Mouse (Mus musculus): ENCODE results near the gene Nars2.
"Not testable (repeated sequence)": the region's sequence is repeated elsewhere in the genome, so short reads cannot be mapped to it uniquely, and the experiment has no call there.

The Nars2 gene

DNA sequence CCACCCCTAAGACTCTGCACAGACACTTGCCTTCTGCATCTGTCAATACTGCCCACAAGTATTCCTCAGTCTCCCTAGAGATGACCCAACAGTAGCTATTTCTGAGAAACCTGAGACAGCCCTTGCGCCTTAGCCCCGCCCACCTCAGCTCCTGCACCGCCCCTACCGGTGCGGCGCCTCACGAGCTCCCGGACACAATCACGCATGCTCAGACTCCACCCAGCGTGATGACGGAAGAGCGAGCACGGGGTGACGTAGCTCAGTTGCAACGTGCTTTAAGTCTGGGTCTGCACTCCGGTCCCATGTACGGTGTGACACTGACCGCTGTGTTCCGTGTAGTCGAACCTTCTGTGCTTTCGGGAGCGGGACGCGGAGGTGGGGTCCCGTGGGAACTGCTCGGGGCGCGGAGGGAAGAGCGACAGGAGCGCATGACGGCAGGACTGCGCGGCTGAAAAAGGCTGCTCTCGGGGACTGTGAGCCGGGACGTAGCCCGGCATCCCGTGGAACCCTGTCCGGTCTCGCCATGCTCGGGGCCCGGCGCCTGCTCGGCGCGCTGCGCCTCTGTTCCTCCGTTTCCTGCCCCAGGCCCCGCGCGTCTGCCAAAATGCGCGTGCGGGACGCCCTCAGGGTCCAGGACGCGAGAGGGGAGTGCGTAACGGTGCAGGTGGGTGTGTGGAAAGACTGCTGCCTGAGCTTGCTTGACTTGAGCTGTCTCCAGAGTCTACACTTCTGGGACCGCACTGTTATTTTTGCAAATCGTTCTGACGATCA, at the start of gene Nars2:
Gene Nars2 (plus strand): TSS at position 225 of the 771 bp plus-strand sequence.
- peak; percentile 96 for DNase-seq (ENCODE audit: low spot score)

DNA sequence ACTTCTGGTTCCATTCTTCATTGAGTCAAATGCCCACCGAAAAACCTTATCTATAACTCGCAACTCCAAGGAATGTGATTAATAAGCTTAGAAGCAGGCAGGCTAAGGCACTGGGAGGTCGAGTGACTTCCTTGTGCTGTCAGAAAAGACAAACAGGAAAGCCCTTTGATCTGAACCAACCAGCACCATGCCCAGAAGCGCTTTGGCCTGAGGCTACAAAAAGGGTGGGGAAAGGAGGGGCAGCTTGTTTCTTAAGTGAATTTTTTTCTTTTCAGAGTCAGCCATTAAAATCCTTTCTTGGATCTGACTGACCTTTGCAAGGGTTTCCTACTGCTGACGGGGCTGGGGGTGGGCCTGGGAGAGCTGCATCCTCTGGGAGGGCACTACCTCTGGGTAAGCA, 49.1 kb upstream of the Nars2 start:
- no peak for DNase-seq (ENCODE audit: low spot score)

DNA sequence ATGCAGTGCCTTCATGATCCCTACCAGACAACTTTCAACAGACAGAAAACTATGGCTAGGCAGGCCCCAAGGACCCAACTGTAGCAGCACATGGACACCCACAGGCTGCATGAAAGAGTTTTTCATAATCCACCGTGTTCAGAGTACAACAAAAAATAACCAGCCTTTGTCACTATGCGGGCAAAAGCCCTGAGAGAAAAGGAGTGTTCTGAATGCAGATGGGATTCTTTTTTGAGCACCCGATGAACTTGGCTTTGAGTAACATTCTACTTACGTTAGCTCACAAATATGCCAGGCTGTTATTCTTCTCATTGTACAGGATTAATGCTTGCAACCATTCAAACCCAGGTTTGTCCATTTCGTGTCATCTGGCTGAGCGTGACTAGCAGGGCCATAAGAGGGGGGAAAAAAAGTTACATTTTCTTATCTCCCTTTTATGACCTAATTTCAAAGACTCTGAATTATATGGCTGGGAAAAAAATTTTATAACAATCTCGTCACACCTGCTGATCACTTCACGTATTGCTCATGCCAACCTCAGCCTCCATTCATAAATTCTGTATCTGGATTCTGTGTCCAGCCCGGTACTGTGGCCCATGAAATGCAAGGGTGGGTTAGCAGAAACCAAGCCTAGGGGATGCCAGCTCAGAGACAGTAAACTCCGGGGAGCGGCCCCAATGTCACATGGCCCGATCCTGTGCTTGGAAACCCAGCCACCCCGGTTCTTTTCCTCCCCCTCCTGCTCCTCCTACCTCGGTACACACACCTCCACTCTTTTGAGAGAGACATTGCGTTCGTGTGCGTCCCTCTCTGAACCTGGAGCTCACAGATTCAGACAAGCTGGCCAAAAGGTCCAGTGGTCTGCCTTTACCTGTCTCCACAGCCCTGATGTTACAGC, 48.0 kb upstream of the Nars2 start:
- DNase-seq (ENCODE audit: low spot score): no peak

DNA sequence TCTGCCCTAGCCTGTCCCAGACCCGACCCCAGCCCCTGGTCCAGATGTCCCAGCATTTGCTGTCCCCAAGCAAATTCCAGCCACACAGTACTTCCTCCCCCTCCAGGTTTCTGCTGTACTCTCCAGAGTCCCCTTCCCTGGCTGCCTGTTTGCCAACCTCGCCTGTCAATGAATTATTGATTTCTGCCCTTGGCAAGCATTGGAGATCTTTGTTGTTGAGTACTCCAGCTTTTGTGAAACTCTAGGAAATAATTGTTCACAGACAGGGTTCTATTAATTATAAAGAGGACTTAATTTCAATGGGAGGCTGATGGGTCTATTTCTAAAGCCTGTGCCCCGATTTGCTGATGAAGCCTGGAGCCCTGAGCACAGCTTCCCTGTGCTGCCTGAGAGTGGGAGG, 46.9 kb upstream of the Nars2 start:
- DNase-seq (ENCODE audit: low spot score): no peak

DNA sequence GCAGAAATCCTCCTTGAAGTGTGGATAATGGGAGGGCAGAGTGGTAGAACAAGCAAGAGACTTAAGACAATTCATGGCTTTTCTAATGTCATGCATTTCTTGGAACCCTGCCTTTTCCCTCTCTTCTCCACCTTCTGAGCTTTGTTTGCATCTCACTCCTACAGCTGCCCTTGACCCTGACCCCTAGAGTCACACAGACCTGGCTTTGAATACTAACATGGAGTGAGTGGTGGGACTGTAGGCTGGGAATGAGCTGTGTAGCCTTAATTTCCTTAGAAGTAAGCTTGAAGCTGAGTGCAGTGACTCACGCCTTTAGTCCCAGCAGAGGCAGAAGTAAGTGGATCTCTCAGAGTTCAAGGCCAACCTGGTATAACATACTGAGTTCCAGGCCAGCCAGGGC, 46.4 kb upstream of the Nars2 start:
- no peak for DNase-seq (ENCODE audit: low spot score)

DNA sequence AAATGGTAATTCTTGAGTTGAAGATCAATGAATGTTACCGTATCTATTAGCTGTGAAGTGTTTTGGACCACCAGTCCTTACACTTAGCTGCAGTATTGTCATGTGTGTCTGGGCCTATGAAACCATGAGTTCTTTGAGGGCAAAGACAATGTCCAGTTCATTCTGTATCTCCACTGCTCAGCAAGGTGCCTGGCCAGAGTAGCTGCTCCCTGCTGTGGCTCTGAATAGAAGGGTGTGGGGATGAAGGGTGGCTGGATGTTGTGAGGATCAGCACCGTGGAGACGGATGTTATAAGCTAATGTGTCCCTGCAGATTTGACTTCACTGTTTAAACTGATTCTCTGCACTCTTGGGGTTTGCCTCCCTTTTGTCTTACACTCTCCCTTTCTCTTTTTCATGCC, 45.9 kb upstream of the Nars2 start:
- DNase-seq (ENCODE audit: low spot score): no peak

DNA sequence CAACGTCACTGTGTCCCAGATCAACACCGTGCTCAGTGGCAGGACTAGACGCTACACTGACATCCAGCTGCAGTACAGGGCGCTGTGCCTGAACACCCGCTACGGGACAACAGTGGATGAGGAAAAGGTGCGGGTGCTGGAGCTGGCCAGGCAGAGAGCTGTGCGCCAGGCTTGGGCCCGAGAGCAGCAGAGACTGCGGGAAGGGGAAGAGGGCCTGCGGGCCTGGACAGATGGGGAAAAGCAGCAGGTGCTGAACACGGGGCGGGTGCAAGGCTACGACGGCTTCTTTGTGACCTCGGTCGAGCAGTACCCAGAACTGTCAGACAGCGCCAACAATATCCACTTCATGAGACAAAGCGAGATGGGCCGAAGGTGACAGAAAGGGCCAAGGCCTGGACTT, 45.1 kb upstream of the Nars2 start:
- no peak for DNase-seq (ENCODE audit: low spot score)

DNA sequence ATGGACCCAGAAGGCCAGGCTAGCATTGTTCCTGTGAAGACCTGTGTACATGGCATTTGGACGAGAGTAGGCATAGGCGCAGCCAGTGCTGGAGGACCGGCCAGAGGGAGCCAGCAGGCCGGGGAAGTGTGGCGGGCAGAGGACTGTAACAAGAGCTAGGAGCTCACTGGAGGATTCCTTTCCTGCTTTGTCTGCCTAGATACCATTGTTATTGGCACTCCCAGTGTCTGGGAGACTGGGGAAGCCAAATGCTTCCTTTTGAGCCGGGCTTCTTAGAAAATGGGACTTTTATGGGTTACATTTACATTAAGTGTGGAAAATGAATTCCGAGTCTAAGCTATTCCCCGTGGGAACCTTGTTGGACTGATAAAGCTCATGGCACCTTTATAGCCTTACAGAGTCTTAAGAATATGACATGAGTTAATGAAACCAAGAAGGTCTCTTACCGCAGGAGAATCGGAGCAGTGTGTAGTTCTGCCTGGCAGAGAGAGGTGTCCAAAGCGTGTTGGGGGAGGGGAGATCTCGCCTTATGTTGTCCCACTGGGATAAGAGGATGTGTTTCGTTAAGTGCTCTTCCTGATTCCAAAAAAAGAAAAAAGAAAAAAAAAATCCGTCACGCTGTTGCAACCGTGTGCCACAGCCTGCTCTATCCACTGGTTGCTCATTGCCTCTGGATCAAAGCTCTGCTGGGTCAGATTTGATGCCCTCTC, 43.2 kb upstream of the Nars2 start:
- no peak for DNase-seq (ENCODE audit: low spot score)

DNA sequence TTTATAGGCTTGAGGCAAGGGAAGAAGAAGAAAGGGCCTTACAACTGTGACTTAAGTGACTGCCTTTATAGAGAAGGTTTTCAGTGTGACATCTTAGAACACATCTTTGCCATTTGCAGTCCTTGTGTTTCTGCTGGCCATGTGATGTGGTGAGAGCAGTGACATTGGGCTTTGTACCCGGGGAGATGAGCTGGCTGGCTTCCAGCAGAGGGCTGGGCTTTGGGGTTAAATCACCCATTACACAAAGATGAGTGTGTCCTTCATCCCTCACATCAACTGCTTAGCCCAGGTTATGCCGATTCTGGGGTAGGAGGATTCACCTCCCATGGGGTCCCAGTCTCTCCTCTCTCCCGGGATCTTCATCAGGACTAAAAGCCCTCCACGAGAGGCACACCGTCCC, 41.4 kb upstream of the Nars2 start:
- DNase-seq (ENCODE audit: low spot score): no peak

DNA sequence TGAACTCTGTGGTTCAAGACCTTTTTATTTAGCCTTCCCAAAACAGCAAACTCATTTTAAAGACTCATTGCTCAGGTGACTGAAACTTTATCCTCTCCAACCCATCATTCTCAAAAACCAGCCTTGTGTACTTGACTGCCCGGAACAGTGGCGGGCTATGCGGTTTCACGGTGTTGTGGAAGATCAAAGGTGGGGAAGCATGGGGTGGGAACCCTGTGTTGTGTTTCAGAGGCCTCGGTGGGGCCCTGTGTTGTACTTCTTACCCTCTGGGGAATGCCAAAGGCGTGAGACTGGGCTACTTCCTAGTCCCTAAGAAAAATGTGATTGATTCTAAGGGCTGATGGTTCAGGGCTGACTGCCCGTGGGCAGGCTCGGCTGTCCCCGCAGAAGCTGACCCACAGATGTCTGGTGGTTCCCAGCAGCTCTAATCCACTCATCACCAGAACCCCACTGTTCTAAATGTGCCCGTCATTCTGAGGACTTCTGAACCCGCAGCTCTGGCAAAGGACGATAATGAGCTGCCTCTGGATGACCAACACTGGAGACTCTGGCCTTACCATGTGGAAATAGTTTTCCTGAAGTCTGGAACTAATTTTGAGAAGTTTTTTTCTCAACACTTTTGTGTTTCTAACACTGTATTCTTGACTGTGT, 40.9 kb upstream of the Nars2 start:
- no peak for DNase-seq (ENCODE audit: low spot score)

DNA sequence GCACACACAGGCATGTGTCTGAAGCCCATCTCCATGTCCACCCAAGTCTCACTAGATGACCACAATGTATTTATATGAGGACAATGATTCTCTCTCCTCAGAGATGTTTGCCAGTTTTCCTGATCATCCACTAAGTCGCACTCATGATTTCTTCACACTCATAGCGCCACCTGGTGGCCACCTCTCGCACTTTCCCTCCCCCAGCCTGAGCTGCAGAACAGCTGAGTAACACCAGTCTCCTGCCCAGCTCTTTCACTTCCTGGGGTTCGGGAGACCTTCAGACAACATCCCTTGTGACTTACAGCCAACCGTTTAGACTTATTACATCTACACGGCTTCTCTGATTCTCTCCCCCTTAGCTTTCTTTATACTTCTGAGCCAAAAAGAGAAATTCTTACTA, 37.3 kb upstream of the Nars2 start:
- DNase-seq (ENCODE audit: low spot score): peak; percentile 94

DNA sequence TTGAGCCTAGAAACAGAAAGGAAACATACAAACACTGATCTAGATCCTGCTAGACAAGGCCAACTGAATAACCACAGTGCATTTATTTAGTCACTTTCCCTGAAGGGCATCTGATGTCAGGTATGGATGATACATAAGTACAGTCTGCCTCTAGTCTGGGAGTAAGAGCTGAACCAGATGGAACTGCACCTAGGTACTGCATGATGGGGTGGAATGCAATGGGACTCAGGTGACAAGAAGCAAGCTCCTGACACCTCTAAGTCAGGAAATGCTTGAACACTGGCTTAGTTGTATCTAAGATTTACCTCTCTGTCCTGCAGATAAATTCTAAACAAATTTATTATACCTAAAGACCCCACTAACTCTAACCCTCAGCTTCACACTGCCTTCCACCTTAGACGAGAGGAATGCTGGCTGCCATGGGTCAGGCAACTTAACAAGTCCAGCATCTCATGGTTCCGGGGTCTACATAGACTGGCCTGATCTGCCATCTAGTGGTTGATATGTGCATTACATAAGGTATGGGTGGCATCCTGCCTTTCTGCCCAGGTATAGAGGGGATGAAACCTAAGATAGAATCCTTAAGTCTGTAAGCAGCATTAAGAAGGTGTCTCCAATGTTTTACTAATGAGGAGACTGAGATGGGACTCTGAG, 35.7 kb upstream of the Nars2 start:
- DNase-seq (ENCODE audit: low spot score): peak; percentile 91

DNA sequence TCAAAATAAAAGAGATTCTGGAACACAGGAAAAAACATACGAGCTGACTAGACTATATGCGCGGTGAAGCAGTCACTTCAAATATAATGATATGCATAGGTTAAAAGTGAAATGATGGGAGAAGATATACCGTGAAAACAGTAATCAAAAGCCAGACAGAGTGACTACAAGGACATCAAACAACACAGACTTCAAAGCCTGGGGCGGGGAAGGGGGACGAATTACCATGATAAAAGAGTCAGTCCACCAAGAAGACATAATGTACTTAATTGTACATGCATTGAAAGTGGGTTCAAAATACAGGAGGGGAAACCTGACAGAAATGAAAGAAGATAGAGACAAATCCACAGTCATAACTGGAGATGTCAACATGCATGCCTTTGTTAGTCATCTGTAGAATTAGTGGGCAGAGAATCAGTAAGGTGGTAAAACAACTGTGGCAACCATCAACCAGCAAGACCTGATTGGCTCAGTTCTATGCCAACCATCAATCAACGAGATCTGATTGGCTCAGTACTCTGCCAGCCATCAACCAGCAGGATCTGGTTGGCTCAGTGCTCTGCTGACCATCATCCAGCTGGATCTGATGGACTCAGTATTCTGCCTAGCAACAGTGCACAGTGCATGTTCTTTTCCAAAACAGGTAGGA, 30.7 kb upstream of the Nars2 start:
- DNase-seq (ENCODE audit: low spot score): no peak

DNA sequence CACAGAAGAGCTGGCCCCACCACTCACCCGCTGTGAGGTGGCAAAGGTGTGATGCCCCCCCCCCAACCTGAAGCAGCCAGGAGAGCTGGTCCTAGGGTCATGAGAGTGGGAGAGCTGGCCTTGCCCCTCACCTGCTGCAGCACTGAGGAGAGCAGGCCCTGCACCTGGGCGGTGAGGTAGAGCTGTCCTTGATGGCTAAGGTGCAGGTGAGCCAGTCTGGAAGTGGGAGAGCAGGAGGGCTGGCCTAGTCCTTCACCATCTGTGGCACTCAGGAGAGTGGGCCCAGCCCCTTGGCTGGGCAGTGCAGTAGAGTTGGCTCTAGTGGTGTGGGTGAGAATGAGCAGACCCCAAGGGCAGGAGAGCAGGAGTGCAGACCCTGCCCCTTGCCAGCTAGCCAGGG, 28.4 kb upstream of the Nars2 start:
- no peak for DNase-seq (ENCODE audit: low spot score)

DNA sequence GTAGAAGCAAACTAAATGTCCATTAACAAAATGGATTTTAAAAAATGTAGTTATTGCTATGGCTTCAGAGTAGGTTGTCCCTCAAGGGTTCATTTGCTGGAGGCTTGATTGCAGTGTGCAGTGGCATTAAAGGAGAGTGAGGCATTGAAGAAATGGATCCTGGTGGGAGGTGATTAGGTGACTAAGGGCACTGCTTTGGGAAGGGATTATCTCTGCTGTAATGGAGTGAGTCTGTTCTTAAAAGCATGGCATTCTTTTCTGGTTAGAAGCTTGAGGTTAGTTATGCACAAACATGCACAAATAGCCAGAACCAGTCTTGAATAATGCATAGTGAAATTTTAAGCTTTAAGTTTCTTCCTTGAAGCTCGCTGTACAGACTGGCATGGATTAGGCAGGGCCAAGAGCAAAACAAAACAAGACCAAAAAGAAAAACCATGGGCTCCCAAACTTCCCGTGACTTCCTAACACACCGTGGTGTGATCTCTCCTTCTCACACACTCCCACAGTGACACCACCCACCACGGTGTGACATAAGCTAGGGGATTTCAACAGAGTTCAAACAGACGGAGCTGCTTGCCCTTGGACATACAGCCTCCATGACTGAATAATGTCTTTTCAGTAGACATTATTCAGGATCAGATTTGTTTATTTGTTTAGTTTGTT, 7.5 kb upstream of the Nars2 start:
- DNase-seq (ENCODE audit: low spot score): no peak

DNA sequence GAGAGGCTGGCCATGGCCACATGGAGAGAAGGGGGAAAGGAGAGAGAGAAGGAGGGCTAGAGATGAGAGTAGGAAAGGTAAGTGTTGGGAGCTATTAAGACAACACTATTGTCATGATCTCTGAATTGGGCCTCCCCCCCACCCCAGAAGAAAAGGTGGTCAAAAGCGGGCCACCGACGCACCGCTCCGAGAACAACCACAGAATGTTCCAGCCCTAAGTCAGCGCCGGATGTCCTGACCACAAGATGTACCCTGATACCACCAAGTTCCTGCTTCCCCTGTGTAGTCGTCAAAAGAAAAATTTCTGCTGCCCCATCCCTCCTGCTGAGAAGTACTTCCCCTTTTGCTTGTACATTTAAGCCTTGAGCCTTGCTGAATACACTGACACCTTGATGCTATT, 4.8 kb upstream of the Nars2 start:
- DNase-seq (ENCODE audit: low spot score): not testable (repeated sequence)

DNA sequence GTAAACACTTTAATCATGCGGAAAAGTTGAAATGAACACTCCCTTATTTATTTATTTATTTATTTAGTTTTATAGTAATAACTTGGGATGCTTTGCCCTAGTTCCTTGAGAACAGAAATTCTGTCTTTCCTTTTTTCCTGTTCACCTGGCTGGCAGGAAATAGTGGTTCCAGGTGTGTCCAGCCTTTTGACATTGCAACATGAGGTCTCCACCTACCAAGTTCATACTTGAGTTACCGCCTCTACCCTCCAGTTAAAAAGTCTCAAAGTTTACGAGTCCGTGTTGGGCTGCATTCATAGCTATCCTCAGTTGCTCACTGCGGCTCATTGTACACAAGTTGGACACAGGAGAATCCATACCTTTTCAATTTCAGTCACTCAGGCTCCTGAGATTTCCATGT, 789 bp downstream of the Nars2 start:
- no peak for DNase-seq (ENCODE audit: low spot score)

DNA sequence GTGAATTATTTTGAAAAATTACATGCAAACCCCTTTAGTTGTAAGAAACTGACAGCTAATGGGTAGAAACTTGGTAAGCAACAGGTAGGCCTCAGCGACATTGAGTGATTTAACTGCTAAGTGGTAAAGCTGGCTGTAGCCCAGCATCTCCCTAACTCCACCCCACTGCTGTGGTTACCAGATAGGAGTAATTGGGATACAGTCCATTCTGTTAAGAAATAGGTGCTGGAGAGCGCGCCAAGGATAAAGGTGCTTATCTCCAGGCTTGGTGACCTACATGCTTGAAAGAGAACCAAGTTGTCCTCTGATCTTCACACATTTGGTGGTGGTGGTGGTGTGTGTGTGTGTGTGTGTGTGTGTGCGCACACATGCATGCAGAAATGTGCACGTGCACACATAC, 7.9 kb downstream of the Nars2 start:
- no peak for DNase-seq (ENCODE audit: low spot score)

DNA sequence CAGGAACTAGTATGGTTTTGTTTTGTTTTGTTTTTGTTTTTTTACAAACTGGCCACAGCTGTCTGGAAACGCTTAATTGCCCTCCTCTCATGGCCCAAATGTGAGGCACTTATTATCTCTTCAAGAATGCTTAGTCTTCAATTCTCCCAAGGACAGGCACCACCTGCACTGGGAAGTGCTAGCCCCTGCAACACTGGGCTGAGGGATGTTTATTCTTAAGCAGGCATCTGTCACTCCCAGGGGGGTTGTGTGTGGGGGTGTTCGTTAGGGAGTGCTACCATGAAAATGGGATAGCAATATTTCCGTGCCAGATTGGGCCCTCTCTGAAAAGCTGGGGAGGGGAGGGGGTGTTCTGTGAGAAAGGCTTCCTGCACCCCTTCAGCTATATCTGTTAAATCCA, 15.9 kb downstream of the Nars2 start:
- DNase-seq (ENCODE audit: low spot score): no peak

DNA sequence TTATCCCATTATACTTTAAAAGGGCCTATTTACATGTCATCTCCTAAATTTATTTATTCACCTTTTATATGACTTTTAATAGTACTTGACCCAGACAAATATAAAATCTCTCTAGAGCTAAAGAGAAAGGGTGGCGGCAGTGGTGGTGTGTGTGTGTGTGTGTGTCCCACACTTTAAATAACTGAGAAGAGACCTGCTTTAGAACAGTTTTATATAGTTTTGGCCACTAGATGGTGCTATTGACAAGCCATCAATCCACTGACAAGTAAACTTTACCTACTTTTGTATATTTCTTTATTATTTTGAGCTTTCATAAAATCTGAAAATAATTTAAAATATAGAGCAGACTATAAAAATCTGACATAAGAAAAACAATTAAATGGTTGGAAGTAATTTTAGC, 19.1 kb downstream of the Nars2 start:
- DNase-seq (ENCODE audit: low spot score): peak; percentile 87
